Mouse (Mus musculus): ENCODE results near the gene Tpra1.

- TF ChIP-seq CTCF (IDR thresholded peaks at IDR 0.05; ENCODE audit: control insufficient read depth, insufficient read depth, insufficient read length) (no peak), MYOD1 (IDR thresholded peaks at IDR 0.05; ENCODE audit: control insufficient read depth, insufficient read length, low read depth) (no peak), CEBPB (IDR thresholded peaks at IDR 0.05; ENCODE audit: low read depth) (no peak)
These were observed 13.5 kb downstream of the Tpra1 start for GRCm38 (mm10) chr6:88915510-88915909.
